ENCODE assay signal across 19 mouse cellular contexts in the genomic region with DNA sequence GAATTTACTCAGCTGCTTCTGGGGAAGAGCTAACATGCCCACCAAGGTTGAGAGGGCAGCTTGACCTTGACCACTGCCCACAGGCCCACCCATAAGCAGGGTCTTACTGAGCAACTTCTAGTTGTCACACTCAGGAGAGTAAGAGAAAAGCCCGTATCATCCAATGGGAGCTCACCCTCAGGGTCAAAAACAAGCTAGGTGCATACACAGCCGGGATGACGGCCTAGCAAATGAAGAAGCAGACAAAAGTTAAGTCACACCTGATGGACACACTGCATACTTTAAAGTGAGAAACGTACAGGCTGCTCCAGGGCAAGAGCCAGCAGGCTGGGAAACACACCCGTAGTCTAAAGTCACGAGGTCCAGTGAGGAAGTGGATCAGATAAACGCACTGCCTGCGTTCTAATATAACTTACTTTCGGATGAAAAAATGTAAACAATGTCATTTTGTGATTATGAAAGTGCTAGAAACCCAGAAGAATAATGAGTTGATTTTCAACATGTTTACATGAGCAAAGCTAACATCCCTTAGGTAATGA. TPM values are rescaled to one million over a fixed set of nuclear protein-coding genes. Genes with fewer than 3 reads are reported as not detected.
DNase-seq lines count a peak whose midpoint lies in the region; ATAC-seq lines count a peak whose summit lies in the region.
"Had no signal": no experiment of that assay in that cellular context is flagged by ENCODE, and none has a peak within 500 bp of the region (broad histone marks: within the 10 kb centered on the region; RNA-seq: fewer than 3 reads in every experiment).

No protein-coding gene starts in this region.

- H3K9me3 ChIP-seq in heart, embryonic 10.5 days: no peaks in the 10 kb centered on the region
- H3K9me3 ChIP-seq in lung, embryonic 16.5 days (ENCODE audit: control insufficient read depth, low read length): no peaks in the 10 kb centered on the region
- H3K9me3 ChIP-seq in intestine, embryonic 14.5 days (ENCODE audit: control insufficient read depth, low read length): no peaks in the 10 kb centered on the region
- H3K9me3 ChIP-seq in stomach, embryonic 15.5 days: no peaks in the 10 kb centered on the region
- H3K9me3 ChIP-seq: embryonic facial prominence, embryonic 15.5 days; forebrain, embryonic 13.5 days; limb, embryonic 15.5 days had no signal

- H3K4me3 ChIP-seq in heart, embryonic 10.5 days: no peak overlapping the region
- H3K4me3 ChIP-seq in lung, embryonic 16.5 days (ENCODE audit: low read length): no peak overlapping the region
- no peak overlapping the region for H3K4me3 ChIP-seq in intestine, embryonic 14.5 days (ENCODE audit: low read depth, low read length)
- no peak overlapping the region for H3K4me3 ChIP-seq in stomach, embryonic 15.5 days (replicated peaks)
- H3K4me3 ChIP-seq: embryonic facial prominence, embryonic 15.5 days; forebrain, embryonic 13.5 days; limb, embryonic 15.5 days had no signal

- no peak for DNase-seq in heart, embryonic 10.5 days (ENCODE audit: low spot score)
- no peak for DNase-seq in heart, postnatal 14 days
- no peak for DNase-seq in lung, postnatal 14 days
- DNase-seq in intestine, embryonic 14.5 days (ENCODE audit: low spot score): peak; percentile 52
- DNase-seq in cerebellum, adult 9-11 months: no peak
- DNase-seq in thymus, postnatal 36 days: no peak
- DNase-seq: adrenal gland, postnatal 14 days; B cell, adult 2 months; cerebellum, adult 8-10 months; heart, postnatal 10 days; kidney, adult 9 months; midbrain, embryonic 14.5 days had no signal

- H3K4me2 ChIP-seq in lung, embryonic 16.5 days (ENCODE audit: low read depth, low read length): no peak overlapping the region
- 0 out of 2 replicates have a peak overlapping the region, but pooled peaks have one; percentile 6 for H3K4me2 ChIP-seq in intestine, embryonic 14.5 days (ENCODE audit: low read length)
- H3K4me2 ChIP-seq in stomach, embryonic 15.5 days: no peak overlapping the region
- H3K4me2 ChIP-seq: embryonic facial prominence, embryonic 15.5 days; forebrain, embryonic 13.5 days; limb, embryonic 15.5 days had no signal

- H3K36me3 ChIP-seq in heart, embryonic 10.5 days: no peaks in the 10 kb centered on the region
- no peaks in the 10 kb centered on the region for H3K36me3 ChIP-seq in lung, embryonic 16.5 days (ENCODE audit: control insufficient read depth, insufficient read depth, low read length)
- no peaks in the 10 kb centered on the region for H3K36me3 ChIP-seq in intestine, embryonic 14.5 days (ENCODE audit: control insufficient read depth, insufficient read depth, low read length)
- H3K36me3 ChIP-seq in stomach, embryonic 15.5 days: no peaks in the 10 kb centered on the region
- H3K36me3 ChIP-seq: embryonic facial prominence, embryonic 15.5 days; limb, embryonic 15.5 days had no signal

- H3K27me3 ChIP-seq in heart, embryonic 10.5 days (ENCODE audit: insufficient read depth, poor library complexity, severe bottlenecking): no peaks in the 10 kb centered on the region
- H3K27me3 ChIP-seq in lung, embryonic 16.5 days (ENCODE audit: control insufficient read depth, insufficient read depth, low read depth, low read length): no peaks in the 10 kb centered on the region
- H3K27me3 ChIP-seq in intestine, embryonic 14.5 days (replicated peaks; ENCODE audit: control insufficient read depth, insufficient read depth, low read length): no peaks in the 10 kb centered on the region
- no peaks in the 10 kb centered on the region for H3K27me3 ChIP-seq in stomach, embryonic 15.5 days (replicated peaks)
- H3K27me3 ChIP-seq: embryonic facial prominence, embryonic 15.5 days; forebrain, embryonic 13.5 days; limb, embryonic 15.5 days had no signal

- peaks cover 46% of the 10 kb centered on the region for H3K4me1 ChIP-seq in heart, embryonic 10.5 days
- peaks cover 57% of the 10 kb centered on the region for H3K4me1 ChIP-seq in lung, embryonic 16.5 days (replicated peaks; ENCODE audit: control insufficient read depth, insufficient read depth, low read length)
- peaks cover 45% of the 10 kb centered on the region for H3K4me1 ChIP-seq in intestine, embryonic 14.5 days (replicated peaks; ENCODE audit: control insufficient read depth, insufficient read depth, low read length)
- peaks cover 29% of the 10 kb centered on the region for H3K4me1 ChIP-seq in stomach, embryonic 15.5 days

- 48% methylated on average over 9 of the region's 9 CpGs for WGBS in heart, embryonic 10.5 days
- WGBS in lung, embryonic 16.5 days: 20% methylated on average over 9 of the region's 9 CpGs
- WGBS in intestine, embryonic 14.5 days: 32% methylated on average over 9 of the region's 9 CpGs
- WGBS in stomach, embryonic 15.5 days: 27% methylated on average over 9 of the region's 9 CpGs

- intact Hi-C loops in heart, postnatal 14 days (cut with DNase I): no loop called here

- peak; percentile 55 for ATAC-seq in lung, embryonic 16.5 days (ENCODE audit: low read depth)
- ATAC-seq in intestine, embryonic 14.5 days (replicated peaks; ENCODE audit: low FRiP score, low TSS enrichment, low read depth): 0 out of 2 replicates have a peak, but pooled peaks have one; percentile 49
- peak; percentile 65; the same call in 1 of the 2 replicates for ATAC-seq in stomach, embryonic 15.5 days (ENCODE audit: insufficient read depth, low FRiP score, low read depth)
- ATAC-seq: hindbrain, postnatal 0 days had no signal

- H3K27ac ChIP-seq in heart, embryonic 10.5 days: peak overlapping the region; percentile 47
- H3K27ac ChIP-seq in lung, embryonic 16.5 days (ENCODE audit: low read length): 0 out of 2 replicates have a peak overlapping the region, but pooled peaks have one; percentile 5
- no peak overlapping the region for H3K27ac ChIP-seq in intestine, embryonic 14.5 days (ENCODE audit: low read depth)
- no peak overlapping the region for H3K27ac ChIP-seq in stomach, embryonic 15.5 days
- H3K27ac ChIP-seq: embryonic facial prominence, embryonic 15.5 days; forebrain, embryonic 13.5 days; hindbrain, postnatal 0 days; limb, embryonic 15.5 days; macrophage had no signal

- H3K9ac ChIP-seq in lung, embryonic 16.5 days (ENCODE audit: low read length): no peak overlapping the region
- H3K9ac ChIP-seq in intestine, embryonic 14.5 days (ENCODE audit: low read length): no peak overlapping the region
- no peak overlapping the region for H3K9ac ChIP-seq in stomach, embryonic 15.5 days
- H3K9ac ChIP-seq: embryonic facial prominence, embryonic 15.5 days; forebrain, embryonic 13.5 days; limb, embryonic 15.5 days had no signal

RNA-seq across cellular contexts. Expression of gene Adgrl2, which starts 29.5 kb away (rescaled TPM):
- polyA plus RNA-seq in heart, embryonic 10.5 days (2016; fragmentation: Nextera tagmentation; extraction: Ambion mirVana): 36.3 and 45.0 TPM in 2 replicates
- 10 to 100 TPM; 73.0 to 77.0 TPM for total RNA-seq in heart, postnatal 14 days (2021)
- polyA plus RNA-seq in lung, embryonic 16.5 days (2015; fragmentation: Nextera tagmentation; extraction: Ambion mirVana): 46.3 and 51.1 TPM in 2 replicates
- polyA plus RNA-seq in intestine, embryonic 14.5 days (2014; fragmentation: Nextera tagmentation; extraction: Ambion mirVana): 63.6 and 64.6 TPM in 2 replicates
- 46.2 and 47.7 TPM in 2 replicates for polyA plus RNA-seq in stomach, embryonic 15.5 days (2015; fragmentation: Nextera tagmentation; extraction: Ambion mirVana)

Comparison
In these comparisons a context has a peak if more than half of its experiments do, and no peak if none do; other contexts are left out.
1. H3K27ac ChIP-seq: peak in heart, embryonic 10.5 days (single experiment) and lung, embryonic 16.5 days (single experiment); none in intestine, embryonic 14.5 days (single experiment) and stomach, embryonic 15.5 days (single experiment).
2. Peak in every context shown above with its lines, with median percentiles within 50 percentile points of each other: ATAC-seq.